Mouse (Mus musculus) stomach, embryonic 16.5 days (tissue): ENCODE results near the gene Gabbr2. TPM values are rescaled to one million over a fixed set of nuclear protein-coding genes. Genes with fewer than 3 reads are reported as not detected.

ENCODE experiments used
- ATAC-seq: fragments of 200-750 bp; cut with Nextera tagmentation; 2 replicates; pipeline ENCODE4 v1.8.0; 2017; ENCODE audit warnings: moderate number of reproducible peaks, moderate TSS enrichment; ENCODE audit not compliant: insufficient read depth, low FRiP score
- H3K27ac ChIP-seq: fragments of 300-500 bp; sonication (generic); 2 replicates; pipeline ENCODE4 v1.5.1; 2014; ENCODE audit warnings: low read length
- H3K27me3 ChIP-seq: fragments of 300-500 bp; sonication (generic); 2 replicates; pipeline ENCODE4 v1.6.1; 2014; ENCODE audit warnings: low read length, control low read depth, mixed read lengths; ENCODE audit not compliant: control insufficient read depth, insufficient read depth
- H3K36me3 ChIP-seq: fragments of 300-500 bp; sonication (generic); 2 replicates; pipeline ENCODE4 v1.6.1; 2014; ENCODE audit warnings: low read length; ENCODE audit not compliant: control insufficient read depth, insufficient read depth
- H3K4me1 ChIP-seq: fragments of 300-500 bp; sonication (generic); 2 replicates; pipeline ENCODE4 v1.6.1; 2014; ENCODE audit warnings: low read length, control low read depth, mixed read lengths; ENCODE audit not compliant: control insufficient read depth, insufficient read depth
- H3K4me2 ChIP-seq: fragments of 300-500 bp; sonication (generic); 2 replicates; pipeline ENCODE4 v1.6.1; 2014; ENCODE audit warnings: low read depth, low read length, mixed read lengths
- H3K4me3 ChIP-seq: fragments of 300-500 bp; sonication (generic); replicated peaks from 2 replicates; pipeline ENCODE4 v1.5.1; 2014; ENCODE audit warnings: mild to moderate bottlenecking, low read length
- H3K9ac ChIP-seq: fragments of 300-500 bp; sonication (generic); 2 replicates; pipeline ENCODE4 v1.6.1; 2014; ENCODE audit warnings: low read length
- H3K9me3 ChIP-seq: fragments of 300-500 bp; sonication (generic); replicated peaks from 2 replicates; pipeline ENCODE4 v1.6.1; 2016; ENCODE audit warnings: low read length, control low read depth; ENCODE audit not compliant: control insufficient read depth
- WGBS: fragments of 180-500 bp; shearing (Covaris S2); extraction: QIAGEN DNeasy Blood & Tissue Kit; methylation state at CpG from one replicate; pipeline ENCODE4 v1.1.7; 2014; 5-methylcytosine and 5-hydroxymethylcytosine counted together
- polyA plus RNA-seq: library from polyadenylated mRNA; unstranded; fragments of >200 nt; fragmentation: Nextera tagmentation; extraction: Ambion mirVana; gene quantifications from 2 replicates; pipeline ENCODE4 v1.2.1, GENCODE M21; 2015

Gene Gabbr2
- polyA plus RNA-seq, 1 experiment from 2014 or later: 0.10 TPM

- Histone ChIP-seq H3K9me3 (no peaks in the 10 kb centered on the region), H3K9ac (no peak overlapping the region), H3K27me3 (no peaks in the 10 kb centered on the region), H3K27ac (no peak overlapping the region), H3K4me1 (no peaks in the 10 kb centered on the region), H3K4me2 (no peak overlapping the region), H3K4me3 (no peak overlapping the region), H3K36me3 (no peaks in the 10 kb centered on the region)
- no peak for ATAC-seq
- 60% methylated on average over 5 of the region's 5 CpGs for WGBS
Observed at GRCm38 (mm10) chr4:46623007-46623406, 368.7 kb downstream of the Gabbr2 start.

GRCm38 (mm10) chr4:46620946-46621345, 370.7 kb downstream of the Gabbr2 start:
- no peak overlapping the region for H3K27ac ChIP-seq
- no peak overlapping the region for H3K9ac ChIP-seq
- H3K4me2 ChIP-seq: no peak overlapping the region
- H3K27me3 ChIP-seq: no peaks in the 10 kb centered on the region
- H3K4me3 ChIP-seq: no peak overlapping the region
- ATAC-seq: no peak
- 79% methylated on average over 8 of the region's 8 CpGs for WGBS
- H3K4me1 ChIP-seq: no peaks in the 10 kb centered on the region
- H3K36me3 ChIP-seq: no peaks in the 10 kb centered on the region
- no peaks in the 10 kb centered on the region for H3K9me3 ChIP-seq

- Histone ChIP-seq H3K4me2 (no peak overlapping the region), H3K9ac (peak overlapping the region; percentile 37; the same call in 1 of the 2 replicates), H3K27me3 (no peaks in the 10 kb centered on the region), H3K9me3 (no peaks in the 10 kb centered on the region), H3K27ac (no peak overlapping the region), H3K36me3 (no peaks in the 10 kb centered on the region), H3K4me3 (no peak overlapping the region), H3K4me1 (no peaks in the 10 kb centered on the region)
- ATAC-seq: peak; percentile 29; the same call in 1 of the 2 replicates
- 15% methylated on average over 23 of the region's 23 CpGs for WGBS
Observed at GRCm38 (mm10) chr4:46620330-46620729, 371.3 kb downstream of the Gabbr2 start.

- Histone ChIP-seq H3K4me3 (no peak overlapping the region), H3K27ac (no peak overlapping the region), H3K4me1 (no peaks in the 10 kb centered on the region), H3K9ac (no peak overlapping the region), H3K9me3 (no peaks in the 10 kb centered on the region), H3K27me3 (no peaks in the 10 kb centered on the region), H3K36me3 (no peaks in the 10 kb centered on the region), H3K4me2 (no peak overlapping the region)
- WGBS: 57% methylated on average over 11 of the region's 11 CpGs
- no peak for ATAC-seq
Observed at GRCm38 (mm10) chr4:46618196-46618817, 373.4 kb downstream of the Gabbr2 start.

- WGBS: 72% methylated on average over 6 of the region's 6 CpGs
- no peak overlapping the region for H3K4me2 ChIP-seq
- ATAC-seq: 0 out of 2 replicates have a peak, but pooled peaks have one; percentile 10
Observed at GRCm38 (mm10) chr4:46617408-46617807, 374.3 kb downstream of the Gabbr2 start.

GRCm38 (mm10) chr4:46614641-46615040, 377.0 kb downstream of the Gabbr2 start:
- no peaks in the 10 kb centered on the region for H3K9me3 ChIP-seq

More at GRCm38 (mm10) chr4:46617408-46617807, 374.3 kb downstream of the Gabbr2 start:
- H3K27ac ChIP-seq: no peak overlapping the region
- H3K4me3 ChIP-seq: no peak overlapping the region
- no peaks in the 10 kb centered on the region for H3K27me3 ChIP-seq
- H3K9ac ChIP-seq: no peak overlapping the region
- H3K9me3 ChIP-seq: no peaks in the 10 kb centered on the region
- no peaks in the 10 kb centered on the region for H3K36me3 ChIP-seq
- no peaks in the 10 kb centered on the region for H3K4me1 ChIP-seq

GRCm38 (mm10) chr4:46613618-46614017, 378.1 kb downstream of the Gabbr2 start:
- H3K4me1 ChIP-seq: no peaks in the 10 kb centered on the region
- H3K9me3 ChIP-seq: no peaks in the 10 kb centered on the region
- H3K27ac ChIP-seq: no peak overlapping the region
- no peaks in the 10 kb centered on the region for H3K36me3 ChIP-seq
- 66% methylated on average over 12 of the region's 12 CpGs for WGBS
- H3K4me3 ChIP-seq: no peak overlapping the region
- H3K4me2 ChIP-seq: no peak overlapping the region
- no peak for ATAC-seq
- H3K9ac ChIP-seq: no peak overlapping the region
- no peaks in the 10 kb centered on the region for H3K27me3 ChIP-seq

More at GRCm38 (mm10) chr4:46614641-46615040, 377.0 kb downstream of the Gabbr2 start:
- no peaks in the 10 kb centered on the region for H3K36me3 ChIP-seq
- no peaks in the 10 kb centered on the region for H3K4me1 ChIP-seq
- no peak overlapping the region for H3K4me2 ChIP-seq
- no peaks in the 10 kb centered on the region for H3K27me3 ChIP-seq
- WGBS: 70% methylated on average over 9 of the region's 9 CpGs
- no peak overlapping the region for H3K27ac ChIP-seq
- ATAC-seq: no peak
- H3K9ac ChIP-seq: no peak overlapping the region
- H3K4me3 ChIP-seq: no peak overlapping the region

Other genes with a start within 250 kb of the Gabbr2 start
- gene Anks6, start 65.6 kb upstream of the Gabbr2 start, polyA plus RNA-seq: 3.4 and 3.9 TPM in 2 replicates
- 30.7 and 38.4 TPM in 2 replicates for gene Galnt12, start 100.0 kb upstream of the Gabbr2 start, polyA plus RNA-seq
- gene Col15a1, start 216.3 kb upstream of the Gabbr2 start, polyA plus RNA-seq: 34.0 and 38.3 TPM in 2 replicates